Comparison of ENCODE assay signal across 21 mouse cellular contexts in the genomic region with DNA sequence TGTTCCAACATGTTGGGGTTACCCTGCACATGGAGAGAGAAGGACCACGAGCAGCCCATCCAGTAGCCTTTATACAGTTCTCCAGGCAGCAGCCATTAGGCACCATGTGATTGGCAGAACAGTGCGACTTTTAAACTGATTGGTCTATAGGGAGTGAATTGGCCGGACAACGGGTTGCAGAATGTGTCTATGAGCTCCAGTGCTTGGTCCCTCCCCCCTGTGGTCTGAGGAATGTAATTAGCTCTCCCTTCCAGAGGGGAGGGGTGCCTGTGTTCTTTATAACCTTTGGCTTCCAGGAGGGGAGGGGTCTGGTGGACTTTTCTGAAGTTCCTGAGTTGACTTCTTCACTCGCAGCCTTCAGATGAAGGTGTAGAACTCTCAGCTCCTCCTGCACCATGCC. TPM values are rescaled to one million over a fixed set of nuclear protein-coding genes. Genes with fewer than 3 reads are reported as not detected.
DNase-seq lines count a peak whose midpoint lies in the region.
"Had no signal": no experiment of that assay in that cellular context is flagged by ENCODE, and none has a peak within 500 bp of the region (broad histone marks: within the 10 kb centered on the region; RNA-seq: fewer than 3 reads in every experiment).

No protein-coding gene starts in this region.

- DNase-seq in ES-CJ7 (ENCODE audit: low read depth, low spot score) (peak; percentile 38), R1 (ENCODE audit: low read depth, low spot score) (peak; percentile 89), ZHBTc4 (ENCODE audit: low read depth, low spot score) (peak; percentile 72)
- DNase-seq in yolk sac, embryonic 10.5 days (ENCODE audit: low spot score), result peak; percentile 58
- DNase-seq in cerebellum, postnatal 36 days, result no peak
- no peak for DNase-seq in layer of hippocampus, postnatal 10 days (ENCODE audit: low spot score in 2 of 2)
- no peak for DNase-seq in kidney, adult 9 months
- DNase-seq in lung, postnatal 10 days, result no peak
- DNase-seq: adrenal gland, adult 2 months; adrenal gland, adult 8-10 months; adrenal gland, postnatal 10 days; adrenal gland, postnatal 14 days; adrenal gland, postnatal 25 days; adrenal gland, postnatal 36 days; B cell, adult 2 months; cerebellum, adult 11 months; cerebellum, adult 11-12 months; cerebellum, adult 18-20 months; cerebellum, adult 2 months; cerebellum, adult 8-10 months had no signal

RNA-seq across cellular contexts. Expression of gene Tuba8, which starts 8.5 kb away (rescaled TPM):
- 1 to 10 TPM; 2.8 to 3.6 TPM for total RNA-seq in layer of hippocampus, postnatal 10 days (2021)
- total RNA-seq: CH12.LX had no signal

RNA-seq across cellular contexts. Expression of gene Pex26, which starts 18.6 kb away (rescaled TPM):
- 10 to 100 TPM; 13.7 to 15.7 TPM for total RNA-seq in layer of hippocampus, postnatal 10 days (2021)

RNA-seq across cellular contexts. Expression of gene Usp18, which starts 43.7 kb away (rescaled TPM):
- total RNA-seq in layer of hippocampus, postnatal 10 days (2021), result not detected

Comparison
In these comparisons a context has a peak if more than half of its experiments do, and no peak if none do; other contexts are left out.
1. DNase-seq: peak in ES-CJ7 (single experiment), R1 (single experiment), ZHBTc4 (single experiment) and yolk sac, embryonic 10.5 days (single experiment); none in cerebellum, postnatal 36 days (0 of 2), layer of hippocampus, postnatal 10 days (0 of 2), kidney, adult 9 months (single experiment) and lung, postnatal 10 days (single experiment).